Mouse (Mus musculus): ENCODE results near the gene Calm3. TPM values are rescaled to one million over a fixed set of nuclear protein-coding genes. Genes with fewer than 3 reads are reported as not detected.

Calm3 gene
- polyA plus RNA-seq, 1 experiment from 2014 or later, result 83.9 TPM

DNA sequence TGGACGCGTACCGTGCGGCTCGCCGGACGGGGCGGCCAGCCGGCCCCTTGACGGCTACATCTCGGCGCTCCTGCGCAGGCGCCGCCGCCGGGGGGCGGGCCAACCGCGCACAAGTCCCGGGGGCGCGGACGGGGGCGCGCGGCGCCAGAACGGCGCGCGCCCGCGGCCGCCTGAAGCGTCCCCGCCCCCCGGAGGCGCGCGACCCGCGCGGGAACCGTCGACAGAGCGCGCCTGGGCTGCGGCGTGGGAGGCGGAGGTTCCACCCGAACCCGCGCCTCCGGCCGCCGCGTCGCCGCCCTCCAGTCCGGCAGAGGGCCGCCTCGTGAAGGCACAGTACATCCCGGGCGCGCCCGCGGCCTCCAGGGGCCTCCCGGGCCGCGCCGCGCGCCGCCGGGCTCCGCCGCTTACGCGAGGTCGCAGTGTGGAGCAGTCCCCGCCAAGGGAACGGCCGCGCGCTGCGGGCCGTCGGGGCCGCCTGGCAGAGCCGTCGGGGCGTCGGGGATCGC, 38.6 kb downstream of the Calm3 start:
- peaks cover 12% of the 10 kb centered on the region for H3K4me1 ChIP-seq (replicated peaks)
- H3K4me3 ChIP-seq (replicated peaks), result peak overlapping the region; percentile 36
- no peak overlapping the region for H3K9ac ChIP-seq
- H3K36me3 ChIP-seq (replicated peaks), result 0 out of 2 replicates have a peak, but pooled peaks cover 6% of the 10 kb centered on the region
- 12% methylated on average over 82 of the region's 95 CpGs for WGBS (ENCODE audit: insufficient replicate concordance)
- H3K4me2 ChIP-seq, result peak overlapping the region; percentile 48
- peaks cover 14% of the 10 kb centered on the region for H3K9me3 ChIP-seq (replicated peaks)
- no peak overlapping the region for H3K27ac ChIP-seq (replicated peaks)
- ATAC-seq (ENCODE audit: insufficient read depth), result peak; percentile 5; the same call in 1 of the 2 replicates
- peaks cover 98% of the 10 kb centered on the region for H3K27me3 ChIP-seq

DNA sequence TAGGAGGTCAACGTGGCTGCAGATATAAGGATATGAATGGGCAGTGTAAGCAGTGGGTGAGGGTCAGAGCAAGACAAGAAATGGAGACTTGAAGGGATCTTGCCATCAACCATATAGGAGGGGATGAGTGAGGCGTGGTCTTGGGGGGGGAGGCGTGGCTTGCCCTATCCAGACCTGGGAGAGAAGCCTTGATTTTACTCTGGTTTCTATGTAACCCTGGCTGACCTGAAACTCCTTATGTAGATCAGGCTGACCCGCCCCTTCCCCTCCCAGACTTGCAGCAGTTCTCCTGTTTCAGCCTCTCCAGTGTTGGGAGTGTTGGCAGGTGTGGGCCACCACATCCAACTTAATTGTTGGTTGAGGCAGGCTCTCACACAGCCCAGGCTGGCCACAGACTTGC, 39.6 kb downstream of the Calm3 start:
- peaks cover 14% of the 10 kb centered on the region for H3K9me3 ChIP-seq (replicated peaks)
- no peak overlapping the region for H3K4me3 ChIP-seq (replicated peaks)
- no peak overlapping the region for H3K9ac ChIP-seq
- ATAC-seq (ENCODE audit: insufficient read depth), result no peak
- H3K27me3 ChIP-seq, result peaks cover 93% of the 10 kb centered on the region
- H3K4me2 ChIP-seq, result no peak overlapping the region
- 38% methylated on average over 4 of the region's 4 CpGs for WGBS (ENCODE audit: insufficient replicate concordance)
- H3K4me1 ChIP-seq (replicated peaks), result peaks cover 17% of the 10 kb centered on the region
- 0 out of 2 replicates have a peak, but pooled peaks cover 6% of the 10 kb centered on the region for H3K36me3 ChIP-seq (replicated peaks)
- H3K27ac ChIP-seq (replicated peaks), result no peak overlapping the region

DNA sequence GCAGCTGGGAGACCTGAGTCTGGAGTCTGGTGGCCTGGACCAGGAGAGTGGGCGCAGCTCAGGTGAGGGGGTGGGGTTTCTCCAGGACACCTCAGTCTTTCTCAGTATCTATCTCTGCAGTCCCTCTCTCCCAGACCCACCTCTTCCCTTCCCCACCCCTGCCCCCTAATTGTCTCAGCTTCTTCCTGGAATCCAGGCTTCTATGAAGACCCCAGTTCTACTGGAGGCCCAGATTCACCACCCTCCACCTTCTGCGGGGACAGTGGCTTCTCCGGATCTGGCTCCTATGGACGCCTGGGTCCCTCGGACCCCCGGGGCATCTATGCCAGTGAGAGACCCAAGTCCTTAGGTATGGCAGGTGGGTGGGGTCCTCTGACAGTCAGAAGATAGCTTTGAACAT, 40.8 kb downstream of the Calm3 start:
- Histone ChIP-seq H3K4me2 (no peak overlapping the region), H3K9me3 (replicated peaks) (peaks cover 14% of the 10 kb centered on the region), H3K27ac (replicated peaks) (no peak overlapping the region), H3K9ac (no peak overlapping the region), H3K36me3 (replicated peaks) (0 out of 2 replicates have a peak, but pooled peaks cover 6% of the 10 kb centered on the region), H3K27me3 (peaks cover 86% of the 10 kb centered on the region), H3K4me3 (replicated peaks) (no peak overlapping the region), H3K4me1 (replicated peaks) (peaks cover 17% of the 10 kb centered on the region)
- 71% methylated on average over 6 of the region's 6 CpGs for WGBS (ENCODE audit: insufficient replicate concordance)
- ATAC-seq (ENCODE audit: insufficient read depth), result no peak

DNA sequence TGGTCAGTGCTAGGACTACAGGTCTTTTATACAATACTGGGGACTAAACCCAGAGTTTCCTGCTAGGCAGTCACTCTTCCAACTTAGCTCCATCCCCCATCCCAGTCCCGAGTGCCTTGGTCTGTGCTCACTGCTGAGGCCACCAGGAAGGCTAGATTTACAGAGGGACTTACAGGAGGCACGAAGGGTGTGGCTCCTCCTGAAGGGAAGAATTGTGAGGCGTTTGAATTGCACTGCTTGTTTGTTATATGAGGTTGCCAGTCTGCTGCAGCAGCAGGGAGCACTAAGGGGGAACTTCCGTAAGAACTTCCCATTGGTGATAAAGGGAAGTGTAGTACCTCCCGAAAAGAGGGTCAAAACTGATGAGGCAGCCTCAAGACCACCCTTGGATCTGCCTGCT, 43.3 kb downstream of the Calm3 start:
- H3K36me3 ChIP-seq (replicated peaks), result 0 out of 2 replicates have a peak, but pooled peaks cover 2% of the 10 kb centered on the region
- peaks cover 28% of the 10 kb centered on the region for H3K4me1 ChIP-seq (replicated peaks)
- H3K27me3 ChIP-seq, result peaks cover 78% of the 10 kb centered on the region
- H3K4me3 ChIP-seq (replicated peaks), result no peak overlapping the region
- H3K4me2 ChIP-seq, result no peak overlapping the region
- H3K9ac ChIP-seq, result no peak overlapping the region
- WGBS (ENCODE audit: insufficient replicate concordance), result 14% methylated on average over 5 of the region's 5 CpGs
- no peak overlapping the region for H3K27ac ChIP-seq (replicated peaks)
- H3K9me3 ChIP-seq (replicated peaks), result peaks cover 6% of the 10 kb centered on the region
- ATAC-seq (ENCODE audit: insufficient read depth), result no peak

DNA sequence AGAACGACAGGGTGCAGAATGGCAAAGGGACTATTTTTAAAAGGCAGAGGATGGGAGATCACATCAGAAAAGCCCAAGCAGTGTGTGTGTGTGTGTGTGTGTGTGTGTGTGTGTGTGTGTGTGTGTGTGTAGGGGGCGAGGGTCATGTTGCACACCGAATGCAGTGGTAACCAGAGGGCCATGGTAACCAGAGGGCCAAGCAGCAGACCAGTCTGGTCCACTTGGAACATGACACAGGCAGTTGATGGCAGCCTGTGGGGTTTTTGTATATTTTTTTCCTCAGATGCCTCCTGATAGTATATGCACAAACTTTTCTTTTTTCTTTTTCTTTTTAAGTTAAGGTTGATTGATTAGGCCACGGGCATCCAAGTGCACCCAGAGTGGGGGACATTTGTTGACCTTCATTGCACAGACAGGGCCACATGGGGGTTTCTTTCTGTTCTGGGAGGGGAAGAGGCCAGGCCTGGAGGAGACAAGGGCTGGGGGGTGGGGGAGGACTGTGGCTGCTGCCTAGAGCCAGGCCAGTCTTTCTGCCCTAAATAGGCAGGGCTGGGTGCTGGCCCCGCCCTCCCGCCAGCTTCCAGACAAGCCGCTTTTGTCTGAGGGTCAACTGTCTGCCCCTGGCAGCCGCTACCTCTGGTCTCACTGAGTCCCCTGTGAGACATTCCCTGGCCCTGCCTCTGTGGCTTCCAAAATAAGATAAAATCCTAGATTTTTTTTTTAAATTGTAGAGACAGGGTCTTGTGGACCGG, 43.9 kb downstream of the Calm3 start:
- ATAC-seq (ENCODE audit: insufficient read depth), result no peak
- H3K9ac ChIP-seq, result no peak overlapping the region
- H3K9me3 ChIP-seq (replicated peaks), result no peaks in the 10 kb centered on the region
- no peak overlapping the region for H3K4me3 ChIP-seq (replicated peaks)
- WGBS (ENCODE audit: insufficient replicate concordance), result 31% methylated on average over 9 of the region's 9 CpGs
- H3K4me1 ChIP-seq (replicated peaks), result peaks cover 27% of the 10 kb centered on the region
- no peaks in the 10 kb centered on the region for H3K36me3 ChIP-seq (replicated peaks)
- H3K27ac ChIP-seq (replicated peaks), result no peak overlapping the region
- peaks cover 77% of the 10 kb centered on the region for H3K27me3 ChIP-seq
- no peak overlapping the region for H3K4me2 ChIP-seq

DNA sequence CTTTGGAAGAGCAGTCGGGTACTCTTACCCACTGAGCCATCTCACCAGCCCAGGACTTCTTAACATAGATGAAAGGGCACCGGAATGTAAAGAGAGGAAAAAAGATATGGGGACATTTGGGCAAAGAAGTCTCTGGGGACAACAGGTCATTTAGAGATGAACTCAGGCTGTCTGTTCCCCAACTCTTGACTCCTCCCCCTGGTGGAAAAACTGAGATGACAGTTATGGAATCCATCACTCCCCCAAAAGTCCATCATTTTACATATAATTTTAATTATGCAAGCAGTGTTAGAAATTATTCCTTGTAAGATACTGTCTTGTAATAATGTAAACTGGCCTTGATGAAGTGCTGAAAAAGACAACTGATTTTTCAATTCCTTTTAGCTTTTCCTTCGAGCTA, 46.2 kb downstream of the Calm3 start:
- Histone ChIP-seq H3K4me1 (replicated peaks) (peaks cover 36% of the 10 kb centered on the region), H3K4me2 (no peak overlapping the region), H3K27me3 (peaks cover 54% of the 10 kb centered on the region), H3K4me3 (replicated peaks) (no peak overlapping the region), H3K9me3 (replicated peaks) (no peaks in the 10 kb centered on the region), H3K9ac (no peak overlapping the region), H3K27ac (replicated peaks) (no peak overlapping the region), H3K36me3 (replicated peaks) (no peaks in the 10 kb centered on the region)
- WGBS (ENCODE audit: insufficient replicate concordance), result 57% methylated on average over 3 of the region's 3 CpGs
- no peak for ATAC-seq (ENCODE audit: insufficient read depth)

DNA sequence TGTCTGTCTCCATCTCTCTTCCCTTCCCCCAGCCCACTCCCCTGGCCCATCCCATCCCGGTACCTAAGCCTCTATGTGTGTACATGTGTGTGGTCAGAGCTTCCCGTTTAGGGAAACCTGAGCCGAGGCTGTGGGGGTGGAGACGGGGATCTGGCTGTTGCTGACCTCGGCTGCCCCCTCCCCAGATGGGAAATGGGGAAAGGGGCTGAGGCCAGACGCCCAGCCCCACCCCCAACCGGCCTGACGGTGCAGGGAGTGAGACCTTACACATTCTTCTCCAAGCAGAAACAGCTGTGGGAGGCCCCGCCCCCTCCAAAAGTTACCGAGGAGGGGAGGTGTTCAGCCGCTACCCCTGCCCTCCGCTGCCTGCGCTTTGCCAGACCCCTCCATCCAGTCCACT, 47.3 kb downstream of the Calm3 start:
- no peak overlapping the region for H3K9ac ChIP-seq
- H3K36me3 ChIP-seq (replicated peaks), result no peaks in the 10 kb centered on the region
- WGBS (ENCODE audit: insufficient replicate concordance), result 16% methylated on average over 13 of the region's 13 CpGs
- H3K4me3 ChIP-seq (replicated peaks), result no peak overlapping the region
- H3K9me3 ChIP-seq (replicated peaks), result no peaks in the 10 kb centered on the region
- H3K4me1 ChIP-seq (replicated peaks), result peaks cover 36% of the 10 kb centered on the region
- 0 out of 2 replicates have a peak overlapping the region, but pooled peaks have one; percentile 93 for H3K4me2 ChIP-seq
- no peak overlapping the region for H3K27ac ChIP-seq (replicated peaks)
- peaks cover 43% of the 10 kb centered on the region for H3K27me3 ChIP-seq
- no peak for ATAC-seq (ENCODE audit: insufficient read depth)

DNA sequence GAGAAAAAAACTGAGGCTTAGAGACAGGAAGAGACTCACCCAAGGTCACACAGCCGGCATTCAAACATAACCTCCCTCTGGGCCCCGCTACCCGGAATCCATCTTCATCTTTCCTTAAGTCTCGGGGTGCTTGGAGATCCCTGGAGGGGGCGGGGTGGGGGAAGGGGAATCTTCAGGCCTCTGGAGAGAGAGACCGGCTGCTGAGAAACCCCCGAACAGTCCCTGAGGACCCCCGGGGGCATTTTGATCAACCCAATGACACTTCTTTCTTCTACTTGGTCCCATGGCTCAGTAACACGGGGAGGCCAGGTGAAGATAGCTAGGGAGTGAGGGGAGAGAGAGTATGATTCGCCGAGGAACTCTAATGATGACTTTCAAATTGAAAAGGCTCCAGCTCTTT, 47.9 kb downstream of the Calm3 start:
- no peaks in the 10 kb centered on the region for H3K36me3 ChIP-seq (replicated peaks)
- WGBS (ENCODE audit: insufficient replicate concordance), result 19% methylated on average over 11 of the region's 11 CpGs
- peak overlapping the region; percentile 62; the same call in 1 of the 2 replicates for H3K4me3 ChIP-seq (replicated peaks)
- H3K4me2 ChIP-seq, result peak overlapping the region; percentile 93
- no peaks in the 10 kb centered on the region for H3K9me3 ChIP-seq (replicated peaks)
- ATAC-seq (ENCODE audit: insufficient read depth), result no peak
- no peak overlapping the region for H3K27ac ChIP-seq (replicated peaks)
- H3K9ac ChIP-seq, result no peak overlapping the region
- H3K27me3 ChIP-seq, result peaks cover 39% of the 10 kb centered on the region
- H3K4me1 ChIP-seq (replicated peaks), result peaks cover 36% of the 10 kb centered on the region

DNA sequence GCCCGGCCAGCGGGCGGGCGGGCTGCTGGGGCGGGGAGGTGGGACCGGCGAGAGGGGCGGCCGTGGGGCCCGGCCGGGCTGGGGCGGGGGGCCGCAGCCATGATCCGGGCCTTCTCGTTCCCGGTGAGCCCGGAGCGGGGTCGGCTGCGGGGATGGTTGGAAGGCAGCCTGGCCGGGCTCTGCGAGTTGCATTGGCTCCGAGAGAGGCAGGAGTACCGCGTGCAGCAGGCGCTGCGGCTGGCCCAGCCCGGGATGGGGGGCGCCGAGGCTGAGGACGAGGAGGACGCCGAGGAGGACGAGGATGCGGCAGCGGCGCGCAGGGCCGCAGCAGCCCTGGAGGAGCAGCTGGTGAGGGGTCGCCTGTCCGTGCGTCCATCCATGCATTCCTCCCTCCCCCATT, 48.6 kb downstream of the Calm3 start:
- Histone ChIP-seq H3K4me2 (peak overlapping the region; percentile 93), H3K27me3 (peaks cover 32% of the 10 kb centered on the region), H3K27ac (replicated peaks) (no peak overlapping the region), H3K9ac (peak overlapping the region; percentile 43), H3K4me3 (replicated peaks) (peak overlapping the region; percentile 62), H3K36me3 (replicated peaks) (no peaks in the 10 kb centered on the region), H3K4me1 (replicated peaks) (peaks cover 30% of the 10 kb centered on the region), H3K9me3 (replicated peaks) (no peaks in the 10 kb centered on the region)
- peak; percentile 13 for ATAC-seq (ENCODE audit: insufficient read depth)
- WGBS (ENCODE audit: insufficient replicate concordance), result under 1% methylated on average over 41 of the region's 42 CpGs

DNA sequence AGATGAGACGGTGACA, 48.8 kb downstream of the Calm3 start, which contains the start of gene Dact3:
Gene Dact3 (plus strand): TSS at position 8 of the 16 bp plus-strand sequence.
- H3K9me3 ChIP-seq (replicated peaks), result no peaks in the 10 kb centered on the region
- H3K36me3 ChIP-seq (replicated peaks), result no peaks in the 10 kb centered on the region
- peak within 1 kb of the TSS; percentile 43 for H3K9ac ChIP-seq
- ATAC-seq (ENCODE audit: insufficient read depth), result no peak
- H3K4me2 ChIP-seq, result peak within 1 kb of the TSS; percentile 93
- WGBS (ENCODE audit: insufficient replicate concordance), result 0% methylated on average over 1 of the region's 1 CpGs
- H3K27me3 ChIP-seq, result peaks cover 30% of the 10 kb centered on the region
- H3K4me3 ChIP-seq (replicated peaks), result peak within 1 kb of the TSS; percentile 62
- H3K27ac ChIP-seq (replicated peaks), result peak within 1 kb of the TSS; percentile 54
- peaks cover 28% of the 10 kb centered on the region for H3K4me1 ChIP-seq (replicated peaks)

DNA sequence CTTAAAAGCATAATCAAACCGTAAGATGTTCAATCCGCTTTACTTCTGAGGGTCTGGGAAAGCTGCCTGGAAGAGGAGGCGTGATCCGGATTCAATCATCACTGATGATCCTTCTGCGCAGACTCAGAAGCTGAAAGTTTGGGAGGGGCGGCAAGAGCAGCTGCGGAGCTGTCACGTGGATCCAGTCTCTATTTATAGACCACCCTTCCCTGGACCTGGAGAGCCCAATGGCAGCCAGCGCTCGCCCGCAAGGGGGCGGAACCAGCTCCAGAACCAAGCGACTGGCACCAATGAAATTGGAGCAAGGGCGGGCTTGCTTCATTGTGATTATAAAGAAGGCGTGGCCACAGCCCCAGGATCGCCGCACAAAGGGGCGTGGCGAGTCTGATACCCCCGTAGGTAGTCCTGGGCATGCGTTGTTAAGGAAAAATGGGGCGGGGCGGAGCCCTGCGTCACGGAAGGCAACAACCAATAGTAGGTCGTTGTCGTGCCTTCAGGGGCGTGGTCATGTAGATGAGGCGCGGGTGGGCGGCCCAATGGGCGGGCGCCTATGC, 49.1 kb downstream of the Calm3 start:
- Histone ChIP-seq H3K27ac (replicated peaks) (peak overlapping the region; percentile 54), H3K4me3 (replicated peaks) (peak overlapping the region; percentile 62), H3K4me2 (peak overlapping the region; percentile 93), H3K4me1 (replicated peaks) (peaks cover 26% of the 10 kb centered on the region), H3K27me3 (peaks cover 28% of the 10 kb centered on the region), H3K36me3 (replicated peaks) (no peaks in the 10 kb centered on the region), H3K9me3 (replicated peaks) (no peaks in the 10 kb centered on the region), H3K9ac (no peak overlapping the region)
- peak; percentile 93 for ATAC-seq (ENCODE audit: insufficient read depth)
- under 1% methylated on average over 33 of the region's 33 CpGs for WGBS (ENCODE audit: insufficient replicate concordance)
